Mouse (Mus musculus) thymus, postnatal 0 days (tissue): ENCODE data around the gene Pde4b. TPM values are rescaled to one million over a fixed set of nuclear protein-coding genes. Genes with fewer than 3 reads are reported as not detected.
"Not testable (repeated sequence)": the region's sequence is repeated elsewhere in the genome, so short reads cannot be mapped to it uniquely, and the experiment has no call there.

Experiments
- DNase-seq: peaks from one replicate; pipeline ENCODE4 v3.0.0-alpha.2; 2015; ENCODE audit warnings: low spot score
- polyA plus RNA-seq: library from polyadenylated mRNA; unstranded; fragments of >200 nt; fragmentation: Nextera tagmentation; extraction: Ambion mirVana; gene quantifications from 2 replicates; pipeline ENCODE4 v1.2.1, GENCODE M21; 2015

The Pde4b gene
- polyA plus RNA-seq, 1 experiment from 2014 or later = 24.5 TPM

DNA sequence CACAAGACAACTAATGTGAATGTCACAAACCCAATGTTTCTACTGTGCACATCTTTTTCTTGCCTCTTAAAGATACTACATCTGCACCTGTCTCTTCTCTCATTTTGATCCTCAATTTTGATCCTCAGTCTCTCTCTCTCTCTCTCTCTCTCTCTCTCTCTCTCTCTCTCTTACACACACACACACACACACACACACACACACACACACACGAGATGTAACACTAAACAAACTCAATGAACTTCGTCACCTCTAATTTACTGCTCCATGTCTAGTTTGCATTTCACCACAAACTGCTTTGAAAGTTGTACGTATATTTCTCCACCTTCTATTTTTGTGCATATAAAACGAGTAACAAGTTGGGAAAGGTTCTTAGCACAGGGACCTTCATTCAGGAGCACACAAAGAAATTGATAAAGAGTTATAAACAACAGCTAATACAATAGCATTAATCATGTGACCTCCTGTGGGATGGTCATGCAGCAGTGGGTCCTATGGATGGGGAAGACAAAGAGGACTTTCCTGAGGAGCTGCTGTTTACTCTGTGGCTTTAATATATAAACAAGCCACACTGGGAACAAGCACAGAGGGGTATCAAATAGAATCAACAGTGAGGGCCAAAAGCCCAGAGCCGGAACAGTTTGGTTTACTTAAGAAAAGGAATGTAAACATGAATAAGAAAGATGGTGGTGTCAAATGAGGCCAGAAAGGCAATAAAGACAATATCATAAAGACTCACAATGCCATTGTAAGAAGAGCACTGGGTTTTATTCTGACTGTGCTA is 372.1 kb downstream of the Pde4b start:
- DNase-seq = no peak

DNA sequence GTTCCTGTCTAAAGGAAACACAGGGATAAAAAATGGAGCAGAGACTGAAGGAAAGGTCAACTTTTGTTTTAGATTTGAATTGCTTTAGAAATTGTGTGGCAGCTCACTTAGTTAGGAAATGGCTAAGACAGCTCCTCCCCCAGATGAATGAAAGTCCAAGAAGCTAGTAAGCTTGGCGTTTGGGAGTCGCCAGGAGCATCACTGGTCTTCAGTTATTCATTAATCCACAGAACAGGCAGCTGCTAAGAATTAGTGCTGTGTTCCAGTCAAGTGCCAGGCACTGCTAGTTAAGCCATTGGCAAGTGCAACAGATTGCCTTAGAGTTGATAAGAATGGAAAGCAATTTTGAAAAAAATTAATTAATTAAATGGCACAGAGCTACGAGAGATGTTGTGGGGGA is 390.8 kb downstream of the Pde4b start:
- DNase-seq = no peak

DNA sequence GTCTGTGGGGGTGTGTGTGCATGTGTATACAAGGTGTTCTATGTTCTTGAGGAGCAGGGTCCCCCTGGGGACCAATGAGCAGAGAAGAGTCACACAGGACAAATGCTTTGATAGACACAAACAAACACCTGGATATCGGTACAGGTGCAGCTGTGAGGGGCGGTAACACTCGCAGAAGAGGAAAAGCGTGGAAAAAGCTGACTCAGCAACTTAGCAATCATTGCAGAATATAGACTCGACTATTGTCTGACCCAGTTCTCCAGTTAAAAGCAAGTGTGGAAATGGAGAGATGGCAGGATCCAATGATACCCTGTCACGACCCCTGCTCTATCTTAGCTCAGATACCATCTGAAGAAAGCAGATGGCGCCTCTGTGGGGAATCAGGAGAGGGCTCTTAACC is 391.5 kb downstream of the Pde4b start:
- no peak for DNase-seq

DNA sequence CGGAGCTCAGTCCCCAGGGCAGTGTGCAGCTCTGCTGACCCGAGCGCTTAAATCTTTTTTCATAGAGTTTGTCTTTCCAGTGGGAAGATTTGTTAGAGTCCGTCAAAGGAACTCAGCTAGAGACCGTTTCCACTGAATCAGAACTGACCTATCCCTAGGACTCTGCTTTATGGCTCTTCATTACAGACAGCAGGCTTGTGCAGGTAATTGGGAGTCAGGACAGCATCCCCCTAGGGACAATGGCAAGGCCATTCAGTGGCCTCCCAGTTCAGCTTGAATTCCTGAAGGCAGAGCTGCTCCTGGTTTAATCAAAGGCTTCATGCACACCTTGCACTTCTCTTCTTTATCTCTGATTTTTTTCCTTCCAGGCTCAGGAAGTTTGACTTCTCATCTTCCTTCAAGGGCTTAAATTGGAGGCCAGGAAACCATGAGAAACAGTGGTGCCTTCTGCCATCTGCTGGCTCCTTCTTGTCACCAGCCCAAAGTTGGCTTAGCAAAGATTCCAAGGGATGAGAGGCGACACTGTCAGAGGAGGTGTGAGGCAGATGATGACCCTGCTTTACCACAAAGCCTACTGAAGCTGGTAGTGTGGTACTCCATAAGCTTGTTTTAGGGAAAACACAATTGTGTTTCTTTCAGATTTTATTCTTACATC is 393.6 kb downstream of the Pde4b start:
- no peak for DNase-seq

DNA sequence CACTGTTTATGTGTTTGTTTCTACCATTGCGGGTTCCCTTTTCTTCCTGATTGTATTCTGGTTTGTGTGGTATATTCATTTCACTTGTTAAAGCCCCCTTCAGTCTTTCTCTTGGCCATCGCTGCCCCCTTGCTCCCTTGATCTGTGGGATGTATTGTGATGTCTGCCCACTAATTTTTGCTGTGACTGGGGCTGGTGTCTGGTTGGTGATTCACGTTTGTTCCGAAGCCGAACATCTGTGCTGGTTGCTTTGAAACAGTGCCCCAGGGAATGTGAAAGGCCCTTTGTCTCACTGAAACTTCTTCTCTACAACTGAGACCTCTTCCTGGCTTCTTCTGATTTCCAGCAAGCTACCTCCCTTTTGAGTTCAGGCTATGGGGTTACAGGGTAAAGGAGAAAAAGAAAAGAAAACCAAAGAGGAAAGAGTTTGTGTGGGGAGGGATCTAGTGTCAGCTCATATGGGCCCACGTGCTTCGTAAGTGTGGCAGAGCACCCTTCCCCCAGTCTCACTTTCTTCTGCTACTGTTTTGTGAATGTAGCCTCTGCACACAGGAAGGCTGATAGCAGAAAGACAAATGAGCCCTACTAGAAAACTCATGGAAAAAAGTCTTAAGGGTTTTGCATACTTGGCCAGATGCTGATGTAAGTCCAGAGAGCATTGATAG is 396.1 kb downstream of the Pde4b start:
- no peak for DNase-seq

DNA sequence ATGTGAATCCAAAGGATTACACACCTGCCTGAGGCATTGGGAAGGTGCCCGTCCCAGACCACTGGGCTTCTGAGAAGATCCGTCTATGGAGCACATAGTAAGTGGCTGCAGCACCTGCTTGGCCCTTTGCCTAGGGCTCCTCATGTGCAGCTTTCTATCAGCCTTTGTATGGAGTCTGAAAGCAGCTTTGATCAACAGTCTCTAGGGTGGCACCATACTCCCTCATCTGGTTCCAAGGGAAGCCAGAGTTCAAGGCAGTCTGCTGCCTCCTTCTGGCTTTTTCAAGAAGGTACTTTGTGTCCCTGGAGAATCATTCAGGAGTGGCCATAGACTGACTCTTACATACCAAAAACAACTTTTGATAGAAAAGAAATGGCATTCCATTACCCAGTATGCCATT is 397.4 kb downstream of the Pde4b start:
- no peak for DNase-seq

DNA sequence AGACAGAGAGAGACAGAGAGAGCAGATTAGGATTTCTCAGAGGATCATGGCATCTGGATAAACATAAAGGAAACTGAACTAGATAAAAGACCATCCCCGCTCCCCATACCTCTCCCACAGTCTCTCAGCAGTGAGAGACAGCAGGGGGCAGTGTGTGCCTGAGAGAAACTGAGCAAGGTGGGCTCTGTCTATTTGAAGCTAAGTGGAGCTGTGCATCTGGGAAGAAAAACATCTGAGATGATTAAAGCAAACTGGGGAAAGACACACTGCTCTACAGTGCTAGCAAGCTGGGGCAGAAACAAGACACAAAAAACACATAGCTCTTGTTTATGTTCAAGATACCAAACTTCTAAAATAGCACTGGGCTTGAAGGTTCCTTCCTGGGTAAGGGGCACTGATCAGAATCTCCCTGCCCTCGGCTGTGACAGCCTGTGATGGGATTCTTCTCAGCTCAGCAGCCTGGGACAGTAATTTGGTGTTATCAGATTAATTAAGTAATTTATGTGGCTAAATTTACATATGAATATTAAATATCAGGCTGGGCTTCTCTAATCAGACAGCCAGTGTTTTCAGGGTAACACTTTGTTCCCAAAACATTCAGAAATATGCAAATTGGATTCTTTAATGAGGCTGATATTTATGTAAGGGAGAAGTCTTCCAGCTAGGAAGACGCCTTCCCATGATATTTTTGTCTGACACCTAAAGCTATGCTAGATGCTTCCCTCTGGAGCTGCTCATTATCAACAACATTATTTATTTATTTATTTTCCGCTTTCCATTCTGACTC is 399.0 kb downstream of the Pde4b start:
- DNase-seq = peak; percentile 72

DNA sequence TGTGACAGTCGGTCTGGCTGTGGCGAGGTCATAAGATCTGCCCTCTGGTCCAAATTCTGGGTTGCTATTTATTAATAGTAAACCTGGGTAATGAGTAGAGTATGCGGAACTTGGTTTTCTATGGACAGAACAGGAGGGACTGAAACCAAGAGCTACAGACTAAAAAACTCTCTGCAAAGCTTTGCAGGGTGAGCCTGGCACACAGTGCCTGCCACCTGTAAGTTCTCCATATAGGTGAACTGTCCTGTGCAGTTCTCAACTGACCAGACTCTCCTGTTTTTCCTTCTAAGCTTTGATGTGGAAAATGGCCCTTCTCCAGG is 399.5 kb downstream of the Pde4b start:
- DNase-seq = no peak

DNA sequence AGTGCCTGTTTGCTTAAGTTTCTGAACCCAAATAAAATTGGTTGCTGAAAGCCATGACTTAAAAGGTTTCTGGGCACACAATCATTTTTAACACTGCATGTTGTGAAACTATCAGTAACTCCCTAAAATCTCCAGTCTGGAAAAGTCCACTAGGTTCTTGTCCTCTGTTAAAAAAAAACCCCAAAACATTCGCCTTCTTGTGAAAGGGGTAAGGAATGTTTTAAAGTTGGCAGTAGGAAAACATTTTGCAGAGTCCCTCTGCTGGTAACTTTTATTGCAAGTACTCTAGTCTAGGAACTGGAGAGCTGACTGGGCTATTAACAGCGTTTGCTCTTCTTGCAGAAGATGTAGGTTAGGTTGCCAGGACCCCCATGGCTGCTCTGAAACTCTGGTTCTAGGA is 400.7 kb downstream of the Pde4b start:
- no peak for DNase-seq

DNA sequence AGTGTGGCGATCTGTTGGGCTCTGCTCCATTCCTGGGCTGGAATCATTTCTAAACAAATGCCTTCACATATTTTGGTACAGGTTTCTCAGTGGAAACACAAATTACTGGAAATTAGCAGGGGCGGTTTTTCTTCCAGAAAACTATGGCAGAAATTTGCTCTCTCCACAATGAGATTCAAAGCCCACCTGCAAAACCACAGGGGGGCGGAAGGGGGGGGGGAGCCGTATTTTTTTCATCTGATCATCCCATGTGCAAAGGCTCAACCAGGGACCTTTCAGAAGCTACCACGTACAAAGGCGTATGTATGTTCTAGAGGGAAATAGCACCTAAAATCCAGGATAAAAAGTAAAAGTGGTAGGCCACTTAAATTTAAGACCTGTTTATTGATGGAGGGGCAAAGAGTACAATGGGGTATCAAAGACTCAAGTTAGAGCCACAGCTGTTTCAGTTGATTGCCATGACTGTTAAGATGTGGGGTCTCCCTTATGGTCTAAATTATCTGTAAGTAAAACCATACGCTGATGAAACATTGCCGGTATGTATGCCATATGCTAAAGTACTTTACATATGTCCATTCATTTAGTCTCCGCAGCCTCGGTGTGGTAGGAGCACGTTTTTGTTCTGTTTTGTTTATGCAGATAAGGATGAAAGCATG is 404.3 kb downstream of the Pde4b start:
- DNase-seq = peak; percentile 74

DNA sequence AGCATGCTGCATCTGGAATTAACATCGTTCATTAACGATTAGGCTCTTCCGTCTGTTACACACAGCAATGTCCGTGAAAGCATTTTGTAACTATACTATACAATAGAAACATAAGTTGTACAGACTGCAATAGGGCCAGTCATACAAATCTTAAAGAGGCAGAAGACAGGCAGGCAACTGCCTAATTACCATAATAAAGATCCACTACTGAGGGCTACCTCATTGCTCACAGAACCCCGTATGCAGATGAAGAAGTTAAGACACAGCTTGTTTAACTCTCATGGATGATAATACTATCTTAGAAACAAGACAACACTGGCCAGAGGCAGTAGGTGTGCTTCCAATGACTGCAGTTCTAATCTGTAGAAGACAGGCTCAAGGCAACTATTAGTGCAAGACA is 405.6 kb downstream of the Pde4b start:
- no peak for DNase-seq

DNA sequence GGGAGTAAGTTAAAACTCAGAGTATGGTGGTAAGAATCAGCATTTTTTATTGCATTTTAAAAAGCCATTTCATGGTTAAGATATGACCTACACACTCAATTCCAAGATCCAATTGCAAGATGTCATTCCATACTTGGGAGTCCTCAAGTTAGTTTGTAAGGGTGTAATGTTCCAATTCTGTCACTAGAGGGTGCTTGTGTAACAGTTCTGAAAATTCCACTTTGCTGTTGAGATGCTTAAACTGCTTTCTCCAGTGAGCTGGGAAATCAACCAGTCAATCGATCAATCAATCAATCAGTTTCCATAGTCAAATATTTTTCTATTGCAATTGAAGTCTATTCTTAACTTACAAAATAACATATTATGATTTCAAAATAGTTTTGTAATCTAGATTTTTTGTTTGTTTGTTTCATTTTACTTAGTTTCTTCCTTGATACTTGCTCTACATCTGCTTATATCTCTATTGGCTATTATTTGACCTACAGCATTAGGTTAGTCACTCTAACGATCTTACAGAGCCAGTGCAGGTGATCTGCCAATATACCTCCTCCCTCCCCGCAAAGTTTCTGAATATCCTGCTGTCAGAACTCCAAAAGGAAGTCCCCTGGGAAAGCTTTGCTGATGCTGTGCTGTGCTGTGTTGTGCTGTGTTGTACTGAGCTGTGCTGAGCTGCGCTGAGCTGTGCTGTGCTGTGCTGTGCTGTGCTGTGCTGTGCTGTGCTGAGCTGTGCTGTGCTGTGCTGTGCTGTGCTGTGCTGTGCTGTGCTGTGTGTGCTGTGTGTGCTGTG is 406.2 kb downstream of the Pde4b start:
- DNase-seq = peak; percentile 72

DNA sequence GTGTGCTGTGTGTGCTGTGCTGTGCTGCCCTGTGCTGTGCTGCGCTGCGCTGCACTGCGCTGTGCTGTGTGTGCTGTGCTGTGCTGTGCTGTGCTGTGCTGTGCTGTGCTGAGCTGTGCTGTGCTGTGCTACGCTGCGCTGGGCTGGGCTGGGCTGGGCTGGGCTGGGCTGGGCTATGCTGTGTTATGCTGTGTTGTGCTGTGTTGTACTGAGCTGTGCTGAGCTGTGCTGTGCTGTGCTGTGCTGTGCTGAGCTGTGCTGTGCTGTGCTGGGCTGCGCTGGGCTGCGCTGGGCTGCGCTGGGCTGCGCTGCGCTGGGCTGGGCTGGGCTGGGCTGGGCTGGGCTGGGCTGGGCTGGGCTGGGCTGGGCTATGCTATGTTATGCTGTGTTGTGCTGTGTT is 406.9 kb downstream of the Pde4b start:
- not testable (repeated sequence) for DNase-seq

DNA sequence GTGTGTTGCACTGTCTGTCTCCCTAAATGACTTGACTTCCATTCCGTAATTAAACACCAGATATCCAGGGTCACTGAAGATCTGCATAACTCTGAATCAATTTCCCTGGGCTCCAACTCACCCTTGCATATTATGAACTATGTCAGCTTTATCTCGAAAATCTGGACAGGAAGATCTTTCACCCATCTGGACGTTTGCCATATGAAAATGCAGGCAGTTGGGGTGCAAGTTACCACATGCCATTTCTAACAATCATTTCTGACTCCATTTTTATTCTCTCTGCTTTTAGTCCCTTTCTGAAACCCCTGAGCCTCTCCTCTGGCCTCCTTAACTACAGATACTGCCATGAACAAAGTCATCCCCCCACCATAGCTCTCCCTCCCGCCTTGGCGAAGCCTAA is 407.7 kb downstream of the Pde4b start:
- DNase-seq = no peak

DNA sequence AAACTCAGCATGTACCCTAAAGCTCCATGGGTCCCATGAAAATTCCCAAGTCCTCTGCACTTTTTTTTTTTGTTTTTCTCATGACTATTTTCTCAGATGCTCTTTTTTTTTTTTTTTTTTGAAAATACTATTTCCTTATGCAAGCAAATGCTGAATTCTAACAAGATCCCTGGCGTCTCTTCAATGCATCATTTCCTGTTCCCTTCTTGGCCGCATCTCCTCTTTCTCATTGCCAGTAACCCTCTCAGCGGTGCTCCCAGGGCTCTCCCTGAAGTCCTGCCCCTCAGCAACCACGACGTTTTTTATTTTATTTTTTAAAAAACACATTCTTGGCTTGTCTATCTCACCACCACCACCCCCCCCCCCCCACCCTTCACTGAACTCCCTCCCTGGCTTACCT is 408.1 kb downstream of the Pde4b start:
- DNase-seq = no peak

DNA sequence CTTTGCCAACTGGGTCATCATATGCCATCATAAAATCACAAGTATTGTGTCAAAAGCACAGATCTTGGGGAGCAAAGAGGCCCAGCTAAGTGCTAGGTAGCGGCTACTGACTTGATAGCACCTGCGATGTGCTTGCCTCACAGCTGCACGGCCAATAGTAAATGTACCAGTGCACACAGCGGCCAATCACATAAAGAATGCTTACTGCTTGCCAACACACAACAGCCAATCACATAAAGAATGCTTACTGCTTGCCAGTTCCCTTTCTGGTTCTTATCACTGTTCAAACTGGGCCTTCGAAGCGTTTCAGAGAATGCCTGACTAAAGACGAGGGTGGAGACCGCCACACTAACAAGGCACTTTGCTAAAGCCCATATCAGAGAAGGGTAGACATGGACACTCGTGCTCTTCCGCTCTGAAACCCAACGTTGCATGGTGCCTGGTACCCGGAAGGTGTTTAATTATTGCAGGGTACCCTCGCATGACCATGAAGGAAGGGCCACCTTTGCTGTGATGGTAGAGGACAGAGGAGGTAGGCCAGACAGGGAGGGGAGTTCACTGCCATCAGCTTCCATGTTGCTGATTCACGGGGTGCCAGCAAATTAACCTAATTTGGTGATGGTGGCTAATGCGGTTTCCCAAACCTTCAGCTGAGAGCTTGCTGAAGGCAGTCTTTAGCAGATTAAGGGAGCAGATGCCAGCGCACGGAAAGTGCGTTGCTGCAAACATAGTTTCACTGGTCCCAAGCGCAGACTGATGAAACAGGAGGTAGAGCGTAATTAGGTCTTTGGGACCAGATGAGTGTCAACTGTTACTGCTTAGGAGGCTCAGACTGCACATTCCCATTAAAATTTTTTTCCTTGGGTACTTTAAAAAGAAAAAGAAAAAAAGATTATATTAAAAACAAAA is 409.2 kb downstream of the Pde4b start:
- DNase-seq = no peak

DNA sequence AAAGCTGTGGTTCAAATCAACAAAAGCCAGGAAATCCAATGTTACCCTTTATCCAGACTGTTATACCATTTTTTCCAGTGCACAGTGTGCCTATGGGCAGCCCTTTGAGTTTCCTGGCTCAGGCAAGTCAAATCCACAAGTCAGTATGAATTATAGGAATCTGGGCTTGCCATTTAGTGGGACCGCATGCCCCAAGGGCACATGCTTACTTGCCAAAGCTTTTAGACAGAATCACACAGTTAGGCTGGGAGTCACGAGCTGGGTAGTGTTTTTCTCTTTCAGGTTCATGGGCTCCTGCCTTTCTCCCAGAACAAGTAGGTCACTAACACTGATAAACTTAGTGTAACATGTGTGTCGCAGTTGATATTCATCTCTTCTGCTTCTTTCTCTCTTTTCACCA is 409.9 kb downstream of the Pde4b start:
- no peak for DNase-seq

DNA sequence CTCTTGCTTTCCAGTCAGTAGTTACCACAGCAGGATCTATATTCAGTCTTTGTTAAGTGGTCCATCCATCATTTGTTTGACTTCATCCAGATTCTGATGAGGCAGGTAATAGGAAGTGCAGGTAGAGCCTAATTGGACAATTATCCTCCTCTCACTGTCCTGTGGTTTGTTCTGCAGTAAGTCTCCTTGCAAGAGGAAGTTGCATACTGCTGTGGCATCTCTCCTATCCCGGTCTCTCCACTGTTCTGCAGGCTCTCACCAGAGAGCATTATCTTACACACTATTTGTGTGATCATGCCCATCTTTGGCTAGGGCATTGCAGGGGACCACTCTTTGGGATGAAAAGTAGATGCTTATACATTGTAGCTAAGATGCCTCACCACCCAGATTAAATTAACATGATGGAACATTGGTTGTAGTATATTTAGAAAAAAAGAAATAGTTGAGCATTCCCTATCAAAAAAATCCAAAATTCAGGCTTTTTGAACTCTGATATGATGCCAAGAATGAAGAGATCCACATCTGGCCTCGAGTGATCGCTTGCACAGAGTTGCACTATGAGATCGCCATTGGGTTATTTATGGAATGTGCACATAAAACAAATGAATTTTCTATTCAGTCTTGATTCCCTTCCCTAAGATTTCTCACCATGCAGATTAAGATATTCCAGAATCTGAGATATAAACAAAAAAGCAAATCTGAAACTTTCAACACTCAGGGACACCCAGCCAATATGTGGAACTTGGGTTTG is 411.0 kb downstream of the Pde4b start:
- no peak for DNase-seq

DNA sequence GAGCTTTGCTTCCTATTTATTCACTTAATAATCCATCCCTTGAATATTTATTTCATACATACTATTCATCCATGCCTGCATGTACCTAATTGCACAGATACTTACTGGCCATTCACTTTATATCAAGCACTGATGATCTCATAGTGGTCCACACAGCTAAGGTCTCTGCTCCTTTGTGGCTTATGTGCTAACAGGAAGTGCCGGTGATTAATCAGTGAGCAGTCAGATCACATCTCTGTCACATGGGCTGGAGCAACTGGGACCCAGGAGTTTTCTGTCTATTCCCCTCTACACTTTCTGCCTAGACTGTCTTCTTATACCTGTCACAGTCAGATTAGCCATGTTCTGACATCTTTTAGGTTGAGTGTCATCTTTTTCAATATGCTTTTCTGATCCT is 411.6 kb downstream of the Pde4b start:
- DNase-seq = no peak
